Mouse (Mus musculus): ENCODE results near the gene Jak1. TPM values are rescaled to one million over a fixed set of nuclear protein-coding genes. Genes with fewer than 3 reads are reported as not detected.

The Jak1 gene
- polyA plus RNA-seq, 1 experiment from 2014 or later = 110 TPM

Other genes starting within 250 kb of the Jak1 start
- not detected in 2 replicates for gene Gm10577, start 244.6 kb downstream of the Jak1 start, polyA plus RNA-seq (2014; fragmentation: Nextera tagmentation; extraction: Ambion mirVana)
- 9.3 and 18.1 TPM in 2 replicates for gene Raver2, start 196.3 kb downstream of the Jak1 start, polyA plus RNA-seq (2014; fragmentation: Nextera tagmentation; extraction: Ambion mirVana)
- gene Ak4, start 154.0 kb upstream of the Jak1 start, polyA plus RNA-seq (2014; fragmentation: Nextera tagmentation; extraction: Ambion mirVana) = 5.1 and 5.3 TPM in 2 replicates
- 0.30 and 0.74 TPM in 2 replicates for gene Dnajc6, start 231.4 kb upstream of the Jak1 start, polyA plus RNA-seq (2014; fragmentation: Nextera tagmentation; extraction: Ambion mirVana)

Measured in kidney, embryonic 14.5 days (tissue).